Mouse (Mus musculus): Measurements from ENCODE around the gene Zbtb46.
A peak's percentile ranks its signal among the peaks of the same experiment; 100 is the strongest.

Zbtb46 gene

GRCm38 (mm10) chr2:181375787-181376186, 83.4 kb downstream of the Zbtb46 start:
- Histone ChIP-seq H3K9me3 (ENCODE audit: low read length) (no peaks in the 10 kb centered on the region), H3K4me3 (replicated peaks; ENCODE audit: low read length) (no peak overlapping the region), H3K4me1 (replicated peaks; ENCODE audit: low read depth, low read length) (peaks cover 5% of the 10 kb centered on the region), H3K36me3 (ENCODE audit: insufficient read depth, low read length) (peaks cover 65% of the 10 kb centered on the region), H3K27me3 (ENCODE audit: insufficient read depth, low read length) (no peaks in the 10 kb centered on the region)
- TF ChIP-seq CTCF (conservative IDR thresholded peaks at IDR 0.05; ENCODE audit: low read length) (peak; percentile 79), NANOG (IDR thresholded peaks at IDR 0.05; ENCODE audit: borderline replicate concordance, low read length) (no peak)

GRCm38 (mm10) chr2:181370001-181370400, 89.2 kb downstream of the Zbtb46 start:
- no peak overlapping the region for H3K4me3 ChIP-seq (replicated peaks; ENCODE audit: low read length)
- TF ChIP-seq NANOG (IDR thresholded peaks at IDR 0.05; ENCODE audit: borderline replicate concordance, low read length) (no peak), CTCF (conservative IDR thresholded peaks at IDR 0.05; ENCODE audit: low read length) (peak; percentile 51; the same call in 1 of the 2 replicates)
- no peaks in the 10 kb centered on the region for H3K9me3 ChIP-seq (ENCODE audit: low read length)
- peaks cover 48% of the 10 kb centered on the region for H3K36me3 ChIP-seq (ENCODE audit: insufficient read depth, low read length)
- peaks cover 52% of the 10 kb centered on the region for H3K4me1 ChIP-seq (replicated peaks; ENCODE audit: low read depth, low read length)
- H3K27me3 ChIP-seq (ENCODE audit: insufficient read depth, low read length): no peaks in the 10 kb centered on the region

DNA sequence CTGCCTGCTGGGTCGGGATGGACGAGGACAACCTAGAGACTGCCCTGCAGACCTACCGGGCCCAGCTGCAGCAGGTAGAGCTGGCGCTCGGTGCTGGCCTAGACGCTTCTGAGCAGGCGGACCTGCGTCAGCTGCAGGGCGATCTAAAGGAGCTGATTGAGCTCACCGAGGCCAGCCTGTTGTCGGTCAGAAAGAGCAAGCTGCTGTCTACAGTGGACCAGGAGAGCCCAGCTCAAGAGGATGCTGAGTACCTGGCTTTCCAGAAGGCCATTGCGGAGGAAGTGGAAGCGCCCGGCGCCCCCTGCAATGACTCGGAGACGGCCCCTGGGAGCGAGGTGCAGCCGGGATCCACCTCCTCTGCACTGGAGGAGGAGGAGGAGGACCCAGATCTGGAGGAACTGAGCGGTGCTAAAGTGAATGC, 93.6 kb downstream of the Zbtb46 start:
- Histone ChIP-seq H3K36me3 (ENCODE audit: insufficient read depth, low read length) (peaks cover 59% of the 10 kb centered on the region), H3K4me1 (replicated peaks; ENCODE audit: low read depth, low read length) (peaks cover 59% of the 10 kb centered on the region), H3K27me3 (ENCODE audit: insufficient read depth, low read length) (no peaks in the 10 kb centered on the region), H3K9me3 (ENCODE audit: low read length) (no peaks in the 10 kb centered on the region), H3K4me3 (replicated peaks; ENCODE audit: low read length) (peak overlapping the region; percentile 89)
- TF ChIP-seq POU5F1 (IDR thresholded peaks at IDR 0.05; ENCODE audit: borderline replicate concordance, low read length) (no peak), CTCF (conservative IDR thresholded peaks at IDR 0.05; ENCODE audit: low read length) (no peak), NANOG (IDR thresholded peaks at IDR 0.05; ENCODE audit: borderline replicate concordance, low read length) (no peak)

DNA sequence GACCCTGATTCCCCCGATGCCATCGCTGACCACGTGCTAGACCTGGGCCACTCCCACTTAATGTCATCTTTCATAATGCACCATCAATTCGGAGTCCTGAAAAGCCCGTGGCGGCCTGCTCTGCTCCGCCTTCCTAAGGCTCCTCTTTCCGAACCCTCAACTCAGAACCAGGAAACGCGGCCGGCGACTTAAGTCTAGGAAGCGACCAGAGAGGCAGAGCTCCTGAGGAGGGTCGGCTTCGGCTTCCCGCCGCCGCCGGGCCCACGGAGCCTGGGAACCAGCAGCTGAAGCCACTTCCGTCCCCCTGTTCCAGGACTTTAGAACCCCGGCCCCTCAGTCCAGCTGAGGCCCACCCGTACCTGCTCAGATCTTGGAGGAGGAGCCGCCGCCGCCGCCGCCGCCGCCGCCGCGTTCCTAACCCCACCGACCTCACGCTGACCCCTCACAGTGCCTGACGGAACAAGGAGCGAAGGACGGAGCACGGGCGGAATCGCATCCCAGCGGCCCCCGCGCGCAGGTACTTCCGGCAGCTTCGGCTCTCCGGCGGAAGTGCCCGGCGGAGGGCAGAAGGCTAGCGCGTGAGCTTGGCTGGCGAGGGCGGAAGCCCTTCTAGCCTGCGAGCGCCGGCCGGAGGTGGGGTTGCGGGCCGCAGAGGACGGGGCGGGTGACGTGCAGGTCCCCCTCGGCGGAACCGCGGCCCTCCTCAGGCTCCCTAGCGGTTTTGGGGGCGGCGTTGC, 94.2 kb downstream of the Zbtb46 start, which contains the start of the genes Zgpat and Arfrp1:
Zgpat (plus strand) TSS at position 69 of the 737 bp plus-strand sequence.
Arfrp1 (minus strand) TSS at position 545 of the 737 bp plus-strand sequence.
- H3K4me3 ChIP-seq (replicated peaks; ENCODE audit: low read length): peak within 1 kb of the TSS; percentile 89
- no peaks in the 10 kb centered on the region for H3K9me3 ChIP-seq (ENCODE audit: low read length)
- no peaks in the 10 kb centered on the region for H3K27me3 ChIP-seq (ENCODE audit: insufficient read depth, low read length)
- H3K36me3 ChIP-seq (ENCODE audit: insufficient read depth, low read length): peaks cover 63% of the 10 kb centered on the region
- TF ChIP-seq CTCF (conservative IDR thresholded peaks at IDR 0.05; ENCODE audit: low read length) (no peak), NANOG (IDR thresholded peaks at IDR 0.05; ENCODE audit: borderline replicate concordance, low read length) (no peak), POU5F1 (IDR thresholded peaks at IDR 0.05; ENCODE audit: borderline replicate concordance, low read length) (no peak)
- peaks cover 53% of the 10 kb centered on the region for H3K4me1 ChIP-seq (replicated peaks; ENCODE audit: low read depth, low read length)

GRCm38 (mm10) chr2:181364487-181364859, 94.8 kb downstream of the Zbtb46 start:
- Histone ChIP-seq H3K9me3 (ENCODE audit: low read length) (no peaks in the 10 kb centered on the region), H3K27me3 (ENCODE audit: insufficient read depth, low read length) (no peaks in the 10 kb centered on the region), H3K36me3 (ENCODE audit: insufficient read depth, low read length) (peaks cover 63% of the 10 kb centered on the region), H3K4me1 (replicated peaks; ENCODE audit: low read depth, low read length) (peaks cover 48% of the 10 kb centered on the region), H3K4me3 (replicated peaks; ENCODE audit: low read length) (peak overlapping the region; percentile 89)
- no peak for TF ChIP-seq NANOG (IDR thresholded peaks at IDR 0.05; ENCODE audit: borderline replicate concordance, low read length)
- TF ChIP-seq POU5F1 (IDR thresholded peaks at IDR 0.05; ENCODE audit: borderline replicate concordance, low read length): no peak
- TF ChIP-seq CTCF (conservative IDR thresholded peaks at IDR 0.05; ENCODE audit: low read length): no peak

GRCm38 (mm10) chr2:181363946-181364345, 95.3 kb downstream of the Zbtb46 start:
- peaks cover 63% of the 10 kb centered on the region for H3K36me3 ChIP-seq (ENCODE audit: insufficient read depth, low read length)
- no peaks in the 10 kb centered on the region for H3K9me3 ChIP-seq (ENCODE audit: low read length)
- peaks cover 42% of the 10 kb centered on the region for H3K4me1 ChIP-seq (replicated peaks; ENCODE audit: low read depth, low read length)
- peak overlapping the region; percentile 89 for H3K4me3 ChIP-seq (replicated peaks; ENCODE audit: low read length)
- TF ChIP-seq CTCF (conservative IDR thresholded peaks at IDR 0.05; ENCODE audit: low read length) (no peak), POU5F1 (IDR thresholded peaks at IDR 0.05; ENCODE audit: borderline replicate concordance, low read length) (no peak), NANOG (IDR thresholded peaks at IDR 0.05; ENCODE audit: borderline replicate concordance, low read length) (no peak)
- H3K27me3 ChIP-seq (ENCODE audit: insufficient read depth, low read length): no peaks in the 10 kb centered on the region

DNA sequence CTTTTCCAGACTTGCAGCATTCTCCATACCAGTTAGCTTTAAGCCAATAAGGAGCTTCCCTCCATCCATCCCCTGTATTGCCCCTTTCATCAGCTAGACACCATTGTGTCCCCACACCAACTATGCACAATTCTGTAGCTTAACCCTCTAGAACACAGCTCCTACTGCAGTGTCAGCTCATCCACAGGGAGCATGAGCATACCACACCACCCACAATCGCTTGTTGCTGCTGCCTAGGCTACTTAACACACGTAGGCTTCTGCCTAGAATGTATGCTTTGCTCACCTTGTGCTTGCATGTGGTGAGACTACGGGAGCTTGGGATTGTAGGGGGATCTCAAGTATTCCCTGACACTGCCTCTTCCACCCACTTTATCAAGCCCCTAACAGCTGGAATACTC, 102.4 kb downstream of the Zbtb46 start:
- TF ChIP-seq POU5F1 (IDR thresholded peaks at IDR 0.05; ENCODE audit: borderline replicate concordance, low read length): no peak
- TF ChIP-seq NANOG (IDR thresholded peaks at IDR 0.05; ENCODE audit: borderline replicate concordance, low read length): no peak
- TF ChIP-seq CTCF (conservative IDR thresholded peaks at IDR 0.05; ENCODE audit: low read length): no peak
- Histone ChIP-seq H3K9me3 (ENCODE audit: low read length) (peaks cover 7% of the 10 kb centered on the region), H3K4me3 (replicated peaks; ENCODE audit: low read length) (no peak overlapping the region), H3K4me1 (replicated peaks; ENCODE audit: low read depth, low read length) (no peaks in the 10 kb centered on the region), H3K36me3 (ENCODE audit: insufficient read depth, low read length) (peaks cover 100% of the 10 kb centered on the region), H3K27me3 (ENCODE audit: insufficient read depth, low read length) (no peaks in the 10 kb centered on the region)

DNA sequence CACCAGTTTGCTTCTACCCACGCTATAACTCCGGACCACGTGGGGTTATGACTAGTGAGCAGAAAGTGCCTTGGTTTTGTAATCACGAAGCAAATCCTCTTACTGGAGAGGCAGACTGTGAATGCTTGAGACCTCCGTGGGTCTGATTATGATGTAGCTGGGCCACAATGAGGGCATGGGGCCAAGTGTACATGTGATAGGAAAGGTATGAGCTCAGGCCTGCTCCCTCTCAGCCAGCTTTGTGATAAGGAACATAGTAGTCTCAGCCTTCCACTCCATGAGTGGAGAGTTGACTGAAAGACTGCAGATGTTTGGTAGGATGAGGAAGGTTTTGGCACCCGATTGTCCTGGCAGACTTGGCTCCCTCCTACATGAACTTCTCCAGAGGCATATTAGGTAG, 116.5 kb downstream of the Zbtb46 start:
- no peak for TF ChIP-seq NANOG (IDR thresholded peaks at IDR 0.05; ENCODE audit: borderline replicate concordance, low read length)
- no peak for TF ChIP-seq POU5F1 (IDR thresholded peaks at IDR 0.05; ENCODE audit: borderline replicate concordance, low read length)
- no peak for TF ChIP-seq CTCF (conservative IDR thresholded peaks at IDR 0.05; ENCODE audit: low read length)
- no peaks in the 10 kb centered on the region for H3K9me3 ChIP-seq (ENCODE audit: low read length)

DNA sequence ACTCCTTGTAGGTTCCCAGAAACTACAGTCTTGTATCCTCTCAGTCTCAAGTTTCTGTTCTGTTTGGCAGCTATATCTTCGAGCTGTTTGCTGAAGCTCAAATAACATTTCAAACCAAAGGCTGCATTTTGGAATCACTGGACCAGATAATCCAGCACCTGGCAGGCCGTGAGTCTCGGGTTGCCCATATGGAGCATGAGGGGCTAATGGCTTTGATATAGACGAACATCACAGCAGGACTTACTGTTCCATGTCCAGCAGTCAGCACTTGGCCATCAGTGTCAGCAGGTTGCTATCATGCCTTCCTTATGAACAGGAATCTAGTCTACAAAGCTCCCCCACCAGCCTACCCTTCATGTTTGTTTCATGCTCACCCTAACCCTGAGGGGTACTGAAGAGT, 118.8 kb downstream of the Zbtb46 start:
- peaks cover 6% of the 10 kb centered on the region for H3K4me1 ChIP-seq (replicated peaks; ENCODE audit: low read depth, low read length)
- no peak overlapping the region for H3K4me3 ChIP-seq (replicated peaks; ENCODE audit: low read length)
- TF ChIP-seq POU5F1 (IDR thresholded peaks at IDR 0.05; ENCODE audit: borderline replicate concordance, low read length): no peak
- TF ChIP-seq CTCF (conservative IDR thresholded peaks at IDR 0.05; ENCODE audit: low read length): no peak
- TF ChIP-seq NANOG (IDR thresholded peaks at IDR 0.05; ENCODE audit: borderline replicate concordance, low read length): no peak
- no peaks in the 10 kb centered on the region for H3K9me3 ChIP-seq (ENCODE audit: low read length)
- no peaks in the 10 kb centered on the region for H3K27me3 ChIP-seq (ENCODE audit: insufficient read depth, low read length)
- peaks cover 95% of the 10 kb centered on the region for H3K36me3 ChIP-seq (ENCODE audit: insufficient read depth, low read length)

More for the DNA sequence above, 116.5 kb downstream of the Zbtb46 start:
- Histone ChIP-seq H3K4me1 (replicated peaks; ENCODE audit: low read depth, low read length) (peaks cover 12% of the 10 kb centered on the region), H3K27me3 (ENCODE audit: insufficient read depth, low read length) (no peaks in the 10 kb centered on the region), H3K4me3 (replicated peaks; ENCODE audit: low read length) (no peak overlapping the region), H3K36me3 (ENCODE audit: insufficient read depth, low read length) (peaks cover 95% of the 10 kb centered on the region)

All from E14TG2a.4 (cell line).